Mouse (Mus musculus): ENCODE results near the gene E130309D02Rik. TPM values are rescaled to one million over a fixed set of nuclear protein-coding genes. Genes with fewer than 3 reads are reported as not detected.

E130309D02Rik gene
- polyA plus RNA-seq, 1 experiment from 2014 or later: 26.1 TPM

DNA sequence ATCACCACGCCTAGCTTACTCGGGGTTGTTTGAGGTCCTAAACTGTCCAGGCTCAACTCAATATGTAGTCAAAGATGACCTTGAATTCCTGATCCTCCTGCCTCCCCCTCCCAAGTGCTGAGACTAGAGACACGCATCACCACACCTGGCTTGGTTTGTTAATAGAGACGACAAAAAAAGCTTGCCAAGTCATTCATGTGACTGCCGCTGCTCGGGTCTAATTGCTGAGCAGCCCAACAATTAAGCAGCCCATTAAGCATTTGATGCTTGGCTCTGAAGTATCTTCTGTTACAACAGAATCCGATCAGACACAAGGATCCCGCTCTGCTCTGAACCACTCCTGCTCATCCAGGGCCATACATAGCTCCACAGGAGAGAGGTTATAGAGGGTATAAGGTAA, 31.2 kb upstream of the E130309D02Rik start:
- no peaks in the 10 kb centered on the region for H3K4me1 ChIP-seq (ENCODE audit: control insufficient read depth, insufficient read depth, low read length)
- no peak overlapping the region for H3K4me3 ChIP-seq (replicated peaks; ENCODE audit: low read length)
- H3K4me2 ChIP-seq (ENCODE audit: low read depth, low read length): no peak overlapping the region
- H3K9ac ChIP-seq (ENCODE audit: low read length): no peak overlapping the region
- WGBS: 73% methylated on average over 8 of the region's 8 CpGs
- H3K9me3 ChIP-seq (replicated peaks; ENCODE audit: control insufficient read depth, low read length): no peaks in the 10 kb centered on the region; the same call in 1 of the 2 replicates
- no peak overlapping the region for H3K27ac ChIP-seq (ENCODE audit: low read length)
- ATAC-seq (ENCODE audit: insufficient read depth, low FRiP score): no peak
- H3K27me3 ChIP-seq (ENCODE audit: control insufficient read depth, insufficient read depth, low read length): no peaks in the 10 kb centered on the region
- H3K36me3 ChIP-seq (ENCODE audit: control insufficient read depth, insufficient read depth, low read length): no peaks in the 10 kb centered on the region

DNA sequence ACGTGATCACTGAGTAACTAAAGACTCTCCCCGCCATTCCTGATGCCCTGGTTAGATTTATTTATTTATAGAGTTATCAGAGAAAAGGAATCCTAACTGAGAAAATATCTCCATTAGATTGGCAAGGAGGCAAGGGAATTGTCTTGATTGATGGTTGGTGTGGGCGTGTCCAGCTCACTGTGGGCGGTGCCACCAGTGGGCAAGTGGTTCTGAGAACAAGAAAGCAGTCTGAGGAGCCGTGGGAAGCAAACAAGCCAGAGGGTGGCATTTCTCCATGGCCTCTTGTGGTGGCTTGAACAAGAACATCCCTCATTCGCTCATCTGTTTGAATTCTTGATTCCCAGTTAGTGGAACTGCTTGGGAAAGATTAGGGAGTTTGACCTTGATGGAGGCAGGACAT, 24.4 kb upstream of the E130309D02Rik start:
- no peak overlapping the region for H3K9ac ChIP-seq (ENCODE audit: low read length)
- 47% methylated on average over 6 of the region's 6 CpGs for WGBS
- no peak overlapping the region for H3K27ac ChIP-seq (ENCODE audit: low read length)
- H3K9me3 ChIP-seq (replicated peaks; ENCODE audit: control insufficient read depth, low read length): no peaks in the 10 kb centered on the region
- no peak overlapping the region for H3K4me3 ChIP-seq (replicated peaks; ENCODE audit: low read length)
- H3K4me2 ChIP-seq (ENCODE audit: low read depth, low read length): no peak overlapping the region
- H3K27me3 ChIP-seq (ENCODE audit: control insufficient read depth, insufficient read depth, low read length): no peaks in the 10 kb centered on the region
- no peaks in the 10 kb centered on the region for H3K4me1 ChIP-seq (ENCODE audit: control insufficient read depth, insufficient read depth, low read length)
- ATAC-seq (ENCODE audit: insufficient read depth, low FRiP score): no peak
- no peaks in the 10 kb centered on the region for H3K36me3 ChIP-seq (ENCODE audit: control insufficient read depth, insufficient read depth, low read length)

DNA sequence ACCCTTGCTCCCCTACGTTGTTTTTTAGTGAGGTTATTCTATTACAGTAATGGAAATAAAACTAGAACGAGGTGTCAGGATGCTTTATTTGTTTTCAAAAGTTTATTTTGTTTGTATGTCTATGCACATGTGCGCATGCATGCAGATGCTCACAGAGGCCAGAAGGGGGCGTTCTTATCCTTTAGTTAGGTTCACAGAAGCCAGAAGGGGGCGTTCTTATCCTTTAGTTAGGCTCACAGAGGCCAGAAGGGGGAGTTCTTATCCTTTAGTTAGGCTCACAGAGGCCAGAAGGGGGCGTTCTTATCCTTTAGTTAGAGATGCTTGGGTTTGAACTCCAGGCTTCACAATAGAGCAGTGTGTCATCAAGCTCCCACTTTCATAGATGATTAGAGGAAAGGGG, 21.4 kb upstream of the E130309D02Rik start:
- H3K4me3 ChIP-seq (replicated peaks; ENCODE audit: low read length): no peak overlapping the region
- 62% methylated on average over 6 of the region's 6 CpGs for WGBS
- H3K4me1 ChIP-seq (ENCODE audit: control insufficient read depth, insufficient read depth, low read length): no peaks in the 10 kb centered on the region
- no peak overlapping the region for H3K27ac ChIP-seq (ENCODE audit: low read length)
- H3K9ac ChIP-seq (ENCODE audit: low read length): no peak overlapping the region
- no peaks in the 10 kb centered on the region for H3K27me3 ChIP-seq (ENCODE audit: control insufficient read depth, insufficient read depth, low read length)
- H3K9me3 ChIP-seq (replicated peaks; ENCODE audit: control insufficient read depth, low read length): no peaks in the 10 kb centered on the region
- ATAC-seq (ENCODE audit: insufficient read depth, low FRiP score): no peak
- H3K36me3 ChIP-seq (ENCODE audit: control insufficient read depth, insufficient read depth, low read length): no peaks in the 10 kb centered on the region
- H3K4me2 ChIP-seq (ENCODE audit: low read depth, low read length): no peak overlapping the region

DNA sequence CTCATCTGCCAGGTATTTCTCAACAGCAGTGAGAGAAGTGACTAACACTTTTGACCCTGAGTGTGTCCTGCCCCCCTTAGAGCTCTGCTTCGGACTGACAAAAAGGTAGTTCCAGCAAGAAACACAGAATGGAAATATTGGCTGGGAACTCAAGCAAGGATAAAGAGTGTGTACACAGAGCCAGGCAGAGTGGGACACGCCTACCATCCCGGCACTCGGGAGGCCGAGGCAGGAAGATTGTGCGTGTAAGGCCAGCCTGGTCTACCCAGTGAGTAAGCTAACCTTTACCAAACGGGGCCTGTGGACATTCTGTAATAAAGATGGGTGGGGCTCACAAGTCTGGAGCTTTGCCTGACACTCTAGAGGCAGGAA, 19.9 kb upstream of the E130309D02Rik start:
- no peaks in the 10 kb centered on the region for H3K27me3 ChIP-seq (ENCODE audit: control insufficient read depth, insufficient read depth, low read length)
- no peak overlapping the region for H3K9ac ChIP-seq (ENCODE audit: low read length)
- H3K4me3 ChIP-seq (replicated peaks; ENCODE audit: low read length): no peak overlapping the region
- ATAC-seq (ENCODE audit: insufficient read depth, low FRiP score): no peak
- no peaks in the 10 kb centered on the region for H3K36me3 ChIP-seq (ENCODE audit: control insufficient read depth, insufficient read depth, low read length)
- H3K9me3 ChIP-seq (replicated peaks; ENCODE audit: control insufficient read depth, low read length): no peaks in the 10 kb centered on the region
- H3K4me2 ChIP-seq (ENCODE audit: low read depth, low read length): no peak overlapping the region
- WGBS: 70% methylated on average over 7 of the region's 7 CpGs
- H3K27ac ChIP-seq (ENCODE audit: low read length): no peak overlapping the region
- no peaks in the 10 kb centered on the region for H3K4me1 ChIP-seq (ENCODE audit: control insufficient read depth, insufficient read depth, low read length)

DNA sequence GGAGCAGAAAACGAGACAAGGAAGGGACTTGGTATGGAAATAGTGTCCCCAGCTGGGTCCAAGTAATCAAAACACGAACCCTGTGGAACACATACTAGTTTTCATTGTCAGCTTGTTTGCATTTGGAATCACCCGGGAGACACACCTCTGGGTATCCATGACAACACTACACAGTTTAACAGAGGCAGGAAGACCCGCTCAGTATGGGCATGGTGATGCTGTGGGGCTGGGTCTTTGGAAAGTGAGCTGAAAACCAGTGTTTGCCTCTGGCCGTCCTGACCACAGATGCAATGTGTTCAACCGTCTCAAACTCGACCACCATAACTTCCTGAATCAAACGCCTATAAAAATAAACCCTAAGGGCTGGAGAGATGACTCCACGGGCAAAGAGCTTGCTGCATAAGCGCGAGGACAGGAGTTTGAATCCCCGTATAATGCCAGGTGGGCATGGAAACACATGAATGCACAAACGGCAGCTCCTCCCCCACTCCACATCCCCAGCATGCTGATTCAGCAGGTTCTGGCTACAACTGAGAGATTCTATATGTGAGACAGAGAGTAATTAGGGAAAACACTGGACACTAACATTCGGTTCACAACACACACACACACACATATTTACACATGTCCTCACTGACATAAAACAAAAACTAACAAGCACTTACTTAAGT, 19.4 kb upstream of the E130309D02Rik start:
- no peak overlapping the region for H3K27ac ChIP-seq (ENCODE audit: low read length)
- H3K9me3 ChIP-seq (replicated peaks; ENCODE audit: control insufficient read depth, low read length): no peaks in the 10 kb centered on the region
- 0 out of 2 replicates have a peak overlapping the region, but pooled peaks have one; percentile 21 for H3K4me2 ChIP-seq (ENCODE audit: low read depth, low read length)
- WGBS: 64% methylated on average over 14 of the region's 14 CpGs
- H3K4me3 ChIP-seq (replicated peaks; ENCODE audit: low read length): no peak overlapping the region
- H3K36me3 ChIP-seq (ENCODE audit: control insufficient read depth, insufficient read depth, low read length): no peaks in the 10 kb centered on the region
- no peak overlapping the region for H3K9ac ChIP-seq (ENCODE audit: low read length)
- H3K27me3 ChIP-seq (ENCODE audit: control insufficient read depth, insufficient read depth, low read length): no peaks in the 10 kb centered on the region
- no peak for ATAC-seq (ENCODE audit: insufficient read depth, low FRiP score)
- H3K4me1 ChIP-seq (ENCODE audit: control insufficient read depth, insufficient read depth, low read length): no peaks in the 10 kb centered on the region; the same call in 1 of the 2 replicates

DNA sequence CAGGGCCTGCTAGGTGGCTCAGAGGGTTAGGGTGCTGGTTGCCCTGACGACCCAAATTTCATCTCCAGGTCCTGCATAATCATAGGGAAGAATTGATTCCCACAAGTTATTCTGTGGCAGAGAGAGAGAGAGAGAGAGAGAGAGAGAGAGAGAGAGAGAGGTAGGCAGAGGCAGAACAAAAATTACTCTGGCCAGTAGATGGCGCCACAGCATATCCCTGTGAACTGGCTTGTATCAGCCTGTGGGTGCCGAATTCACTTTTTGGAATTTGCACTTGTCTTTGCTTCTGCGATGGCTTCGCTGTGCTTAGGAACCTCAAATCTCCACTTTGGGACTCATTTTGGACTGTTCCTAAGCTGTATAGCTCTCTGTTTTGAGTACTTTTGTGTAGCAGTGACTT, 18.7 kb upstream of the E130309D02Rik start:
- ATAC-seq (ENCODE audit: insufficient read depth, low FRiP score): no peak
- H3K4me1 ChIP-seq (ENCODE audit: control insufficient read depth, insufficient read depth, low read length): no peaks in the 10 kb centered on the region; the same call in 1 of the 2 replicates
- no peak overlapping the region for H3K9ac ChIP-seq (ENCODE audit: low read length)
- H3K27me3 ChIP-seq (ENCODE audit: control insufficient read depth, insufficient read depth, low read length): no peaks in the 10 kb centered on the region
- peak overlapping the region; percentile 21; the same call in 1 of the 2 replicates for H3K4me2 ChIP-seq (ENCODE audit: low read depth, low read length)
- H3K36me3 ChIP-seq (ENCODE audit: control insufficient read depth, insufficient read depth, low read length): no peaks in the 10 kb centered on the region
- no peak overlapping the region for H3K4me3 ChIP-seq (replicated peaks; ENCODE audit: low read length)
- H3K9me3 ChIP-seq (replicated peaks; ENCODE audit: control insufficient read depth, low read length): no peaks in the 10 kb centered on the region
- no peak overlapping the region for H3K27ac ChIP-seq (ENCODE audit: low read length)
- 10% methylated on average over 5 of the region's 5 CpGs for WGBS

DNA sequence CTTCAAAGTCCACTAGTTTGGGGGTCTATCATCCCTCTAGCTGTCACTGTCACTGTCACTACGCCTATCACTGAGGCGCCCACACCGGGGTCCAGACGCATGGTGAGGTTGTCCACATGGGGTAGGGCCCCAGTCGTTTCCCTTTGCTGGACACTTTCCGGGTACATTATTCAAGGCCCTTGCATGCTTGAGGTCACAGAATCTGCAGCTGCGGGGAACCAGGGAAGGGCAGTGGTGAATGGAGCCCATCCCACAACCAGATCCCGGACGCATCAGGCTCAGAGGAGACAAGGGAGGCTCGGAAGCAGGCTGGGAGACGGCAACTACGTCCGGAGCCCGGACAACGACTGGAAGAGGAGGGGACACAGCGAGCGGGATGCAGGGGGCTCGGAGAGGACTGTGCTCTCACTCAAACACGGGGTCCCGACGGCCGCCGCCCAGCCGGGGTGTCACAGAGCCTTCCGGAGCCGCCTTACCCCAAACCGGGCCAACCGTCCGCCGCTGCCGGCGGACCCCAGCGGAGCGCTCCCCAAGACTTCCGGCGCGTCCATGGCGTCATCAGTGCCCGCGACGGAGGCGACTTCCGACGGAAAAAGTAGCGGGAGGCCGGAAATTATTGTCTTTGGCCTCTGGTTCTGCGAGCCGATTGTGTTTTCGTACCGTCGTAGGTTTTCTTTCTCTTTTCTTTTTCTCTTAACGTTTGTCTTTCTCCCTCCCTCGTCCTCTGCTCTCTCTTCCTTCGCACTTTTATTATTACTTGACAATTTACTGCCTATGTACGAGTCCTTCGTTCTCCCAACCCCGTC, 13.7 kb upstream of the E130309D02Rik start, which contains the start of gene Zdhhc4:
Zdhhc4 (minus strand) TSS at position 567 of the 806 bp plus-strand sequence.
- Histone ChIP-seq H3K27ac (ENCODE audit: low read length) (peak within 1 kb of the TSS; percentile 74), H3K27me3 (ENCODE audit: control insufficient read depth, insufficient read depth, low read length) (no peaks in the 10 kb centered on the region), H3K36me3 (ENCODE audit: control insufficient read depth, insufficient read depth, low read length) (peaks cover 15% of the 10 kb centered on the region), H3K9me3 (replicated peaks; ENCODE audit: control insufficient read depth, low read length) (no peaks in the 10 kb centered on the region), H3K4me2 (ENCODE audit: low read depth, low read length) (peak within 1 kb of the TSS; percentile 94), H3K9ac (ENCODE audit: low read length) (peak within 1 kb of the TSS; percentile 92), H3K4me1 (ENCODE audit: control insufficient read depth, insufficient read depth, low read length) (peaks cover 8% of the 10 kb centered on the region), H3K4me3 (replicated peaks; ENCODE audit: low read length) (peak within 1 kb of the TSS; percentile 77)
- under 1% methylated on average over 57 of the region's 57 CpGs for WGBS
- ATAC-seq (ENCODE audit: insufficient read depth, low FRiP score): peak; percentile 73

DNA sequence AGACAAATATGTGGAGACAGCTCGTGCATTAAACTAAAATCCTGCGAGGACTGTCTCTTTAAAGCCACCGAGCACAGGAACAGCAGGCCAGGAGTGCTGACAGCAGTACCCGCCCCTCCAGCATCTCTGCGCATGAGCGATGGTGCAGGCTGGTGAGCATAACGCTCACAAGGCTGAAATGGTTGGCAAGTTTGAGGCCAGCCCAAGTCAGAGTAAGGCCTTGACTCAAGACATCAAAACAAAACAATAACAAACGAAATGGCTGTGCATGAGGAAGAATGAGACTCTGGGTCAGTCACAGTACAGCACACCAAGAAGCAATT, 2.1 kb upstream of the E130309D02Rik start:
- no peak overlapping the region for H3K9ac ChIP-seq (ENCODE audit: low read length)
- H3K27me3 ChIP-seq (ENCODE audit: control insufficient read depth, insufficient read depth, low read length): no peaks in the 10 kb centered on the region
- no peaks in the 10 kb centered on the region for H3K9me3 ChIP-seq (replicated peaks; ENCODE audit: control insufficient read depth, low read length)
- 90% methylated on average over 8 of the region's 8 CpGs for WGBS
- H3K4me3 ChIP-seq (replicated peaks; ENCODE audit: low read length): no peak overlapping the region
- H3K36me3 ChIP-seq (ENCODE audit: control insufficient read depth, insufficient read depth, low read length): 0 out of 2 replicates have a peak, but pooled peaks cover 3% of the 10 kb centered on the region
- no peak for ATAC-seq (ENCODE audit: insufficient read depth, low FRiP score)
- H3K4me2 ChIP-seq (ENCODE audit: low read depth, low read length): no peak overlapping the region
- H3K27ac ChIP-seq (ENCODE audit: low read length): no peak overlapping the region
- H3K4me1 ChIP-seq (ENCODE audit: control insufficient read depth, insufficient read depth, low read length): peaks cover 16% of the 10 kb centered on the region

DNA sequence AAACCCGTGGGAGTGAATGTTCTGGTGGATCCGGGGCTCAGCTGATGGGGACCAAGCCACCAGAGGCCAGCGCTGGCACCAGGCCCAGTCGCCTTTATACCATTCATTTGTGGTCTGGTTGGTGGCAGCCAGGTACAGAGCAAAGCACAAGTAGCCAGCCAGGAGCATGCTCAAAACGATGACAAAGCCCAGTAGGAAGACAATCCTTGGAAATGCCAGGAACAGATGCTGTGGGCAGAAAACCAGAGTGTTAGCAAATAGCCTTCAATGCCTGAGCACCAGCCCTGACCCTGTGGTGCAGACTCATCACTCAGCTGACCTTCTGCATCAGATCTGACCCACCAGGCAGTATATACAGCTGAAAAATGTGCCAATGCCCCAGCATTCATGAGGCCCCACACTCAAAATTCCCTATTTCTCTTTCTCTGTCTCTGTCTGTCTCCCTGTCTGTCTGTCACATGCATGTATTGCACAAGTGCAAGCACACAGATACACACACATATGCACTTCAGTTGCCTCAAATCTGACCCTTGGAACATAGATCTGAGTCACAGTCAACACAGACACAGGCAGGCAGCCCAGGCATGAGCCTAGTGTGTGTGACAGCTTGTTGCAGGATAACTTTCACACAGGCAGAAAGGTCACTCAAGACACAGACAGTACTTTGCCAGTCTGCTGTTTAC, 1.6 kb upstream of the E130309D02Rik start:
- peaks cover 16% of the 10 kb centered on the region for H3K4me1 ChIP-seq (ENCODE audit: control insufficient read depth, insufficient read depth, low read length)
- WGBS: 87% methylated on average over 5 of the region's 5 CpGs
- H3K4me2 ChIP-seq (ENCODE audit: low read depth, low read length): no peak overlapping the region
- no peak overlapping the region for H3K27ac ChIP-seq (ENCODE audit: low read length)
- peaks cover 4% of the 10 kb centered on the region; the same call in 1 of the 2 replicates for H3K36me3 ChIP-seq (ENCODE audit: control insufficient read depth, insufficient read depth, low read length)
- no peak overlapping the region for H3K9ac ChIP-seq (ENCODE audit: low read length)
- no peak overlapping the region for H3K4me3 ChIP-seq (replicated peaks; ENCODE audit: low read length)
- H3K9me3 ChIP-seq (replicated peaks; ENCODE audit: control insufficient read depth, low read length): no peaks in the 10 kb centered on the region
- no peak for ATAC-seq (ENCODE audit: insufficient read depth, low FRiP score)
- no peaks in the 10 kb centered on the region for H3K27me3 ChIP-seq (ENCODE audit: control insufficient read depth, insufficient read depth, low read length)

Data from stomach, embryonic 16.5 days (tissue).